Mouse (Mus musculus): ENCODE measurements around the gene Coa3.

DNA sequence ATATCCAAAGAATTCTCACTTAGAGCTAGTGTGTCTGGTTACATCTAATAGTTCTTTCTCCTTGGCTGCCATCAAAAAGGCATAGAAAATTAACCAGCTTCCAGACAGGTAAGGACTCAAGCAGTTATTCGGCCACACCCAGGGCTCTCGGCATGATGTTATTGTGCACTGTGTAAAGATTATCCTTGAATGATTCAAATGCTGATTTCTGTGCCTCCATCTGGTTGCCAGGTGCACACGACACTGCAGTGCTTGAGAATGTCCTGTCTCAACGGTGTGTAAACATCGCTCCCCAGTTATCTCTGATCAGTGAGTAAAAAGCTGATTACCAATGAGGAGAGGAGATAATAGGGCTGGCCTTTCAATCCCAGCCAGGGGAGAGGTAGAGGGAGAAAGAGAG, 28.8 kb upstream of the Coa3 start:
- TF ChIP-seq CTCF (IDR thresholded peaks at IDR 0.05; ENCODE audit: low read depth, low read length): no peak
- TF ChIP-seq POLR2A (IDR thresholded peaks at IDR 0.05; ENCODE audit: extremely low read depth, insufficient read depth, low read length): no peak
